In genomic region chr4:116077240-116078095, GRCm38 (mm10) we compare ENCODE assay signal across 9 mouse cellular contexts. TPM values are rescaled to one million over a fixed set of nuclear protein-coding genes. Genes with fewer than 3 reads are reported as not detected.
DNase-seq lines count a peak whose midpoint lies in the region; ATAC-seq and TF ChIP-seq lines count a peak whose summit lies in the region.
"Had no signal": no experiment of that assay in that cellular context is flagged by ENCODE, and none has a peak within 500 bp of the region (broad histone marks: within the 10 kb centered on the region; RNA-seq: fewer than 3 reads in every experiment).

No protein-coding gene starts in this region.

- H3ac ChIP-seq in C2C12 (ENCODE audit: control insufficient read depth, insufficient read length, low read depth): peak overlapping the region; percentile 92

- no peaks in the 10 kb centered on the region for H3K9me3 ChIP-seq in embryonic facial prominence, embryonic 15.5 days (replicated peaks)
- no peaks in the 10 kb centered on the region for H3K9me3 ChIP-seq in intestine, postnatal 0 days (ENCODE audit: control insufficient read depth)
- no peaks in the 10 kb centered on the region for H3K9me3 ChIP-seq in midbrain, postnatal 0 days (ENCODE audit: low read length)

- H3K36me3 ChIP-seq in C2C12 (ENCODE audit: control insufficient read depth, insufficient read depth): peaks cover 34% of the 10 kb centered on the region
- H3K36me3 ChIP-seq in embryonic facial prominence, embryonic 15.5 days: peaks cover 20% of the 10 kb centered on the region
- peaks cover 13% of the 10 kb centered on the region for H3K36me3 ChIP-seq in intestine, postnatal 0 days (ENCODE audit: control insufficient read depth, insufficient read depth)
- peaks cover 10% of the 10 kb centered on the region for H3K36me3 ChIP-seq in midbrain, postnatal 0 days (ENCODE audit: insufficient read depth, low read length)

- no peaks in the 10 kb centered on the region for H3K27me3 ChIP-seq in C2C12 (ENCODE audit: control insufficient read depth, insufficient read depth, insufficient read length)
- H3K27me3 ChIP-seq in embryonic facial prominence, embryonic 15.5 days: no peaks in the 10 kb centered on the region
- no peaks in the 10 kb centered on the region for H3K27me3 ChIP-seq in intestine, postnatal 0 days (replicated peaks; ENCODE audit: control insufficient read depth, insufficient read depth, low read length)
- no peaks in the 10 kb centered on the region for H3K27me3 ChIP-seq in midbrain, postnatal 0 days (ENCODE audit: insufficient read depth, low read length)
- H3K27me3 ChIP-seq: Patski had no signal

- peak overlapping the region; percentile 100 for H3K9ac ChIP-seq in embryonic facial prominence, embryonic 15.5 days
- H3K9ac ChIP-seq in intestine, postnatal 0 days (ENCODE audit: low read depth, low read length): peak overlapping the region; percentile 93
- peak overlapping the region; percentile 97 for H3K9ac ChIP-seq in midbrain, postnatal 0 days (replicated peaks; ENCODE audit: low read length, poor library complexity, severe bottlenecking)

- 54% methylated on average over 3 of the region's 3 CpGs for WGBS in embryonic facial prominence, embryonic 15.5 days
- WGBS in intestine, postnatal 0 days: 30% methylated on average over 3 of the region's 3 CpGs
- 63% methylated on average over 3 of the region's 3 CpGs for WGBS in midbrain, postnatal 0 days

- H3K4me2 ChIP-seq in embryonic facial prominence, embryonic 15.5 days (replicated peaks): peak overlapping the region; percentile 73
- peak overlapping the region; percentile 82 for H3K4me2 ChIP-seq in intestine, postnatal 0 days (replicated peaks; ENCODE audit: low read depth)
- peak overlapping the region; percentile 94 for H3K4me2 ChIP-seq in midbrain, postnatal 0 days (ENCODE audit: low read depth, low read length, poor library complexity, severe bottlenecking)

- no peak for ATAC-seq in embryonic facial prominence, embryonic 15.5 days (ENCODE audit: insufficient number of reproducible peaks, low FRiP score, low TSS enrichment, low read depth)
- ATAC-seq in intestine, postnatal 0 days: peak; percentile 14; the same call in 1 of the 2 replicates
- ATAC-seq in midbrain, postnatal 0 days (ENCODE audit: low FRiP score): no peak
- ATAC-seq in inflammation-experienced regulatory T-cells, adult 6 months: no peak

- peak overlapping the region; percentile 79 for H3K4me3 ChIP-seq in C2C12 (ENCODE audit: insufficient read depth, poor library complexity, severe bottlenecking)
- H3K4me3 ChIP-seq in embryonic facial prominence, embryonic 15.5 days (replicated peaks): peak overlapping the region; percentile 97
- H3K4me3 ChIP-seq in intestine, postnatal 0 days (ENCODE audit: low read depth, low read length): peak overlapping the region; percentile 87
- H3K4me3 ChIP-seq in midbrain, postnatal 0 days (ENCODE audit: low read depth, low read length): peak overlapping the region; percentile 99

- peaks cover 69% of the 10 kb centered on the region for H3K79me2 ChIP-seq in C2C12 (ENCODE audit: control insufficient read depth, insufficient read depth)

- DNase-seq in cerebellum, adult 9-11 months: peak; percentile 36
- no peak for DNase-seq in cerebellum, adult 8-10 months
- DNase-seq in midbrain, postnatal 0 days (ENCODE audit: low spot score): peak; percentile 5
- DNase-seq in urinary bladder, postnatal 25 days (ENCODE audit: low spot score): no peak

- H3K4me1 ChIP-seq in embryonic facial prominence, embryonic 15.5 days: peaks cover 28% of the 10 kb centered on the region
- H3K4me1 ChIP-seq in intestine, postnatal 0 days (replicated peaks; ENCODE audit: control insufficient read depth, insufficient read depth, low read length): peaks cover 4% of the 10 kb centered on the region
- peaks cover 22% of the 10 kb centered on the region for H3K4me1 ChIP-seq in midbrain, postnatal 0 days (ENCODE audit: insufficient read depth, low read length)

- peaks cover 55% of the 10 kb centered on the region for H3K79me3 ChIP-seq in C2C12 (ENCODE audit: low read depth)

- H3K27ac ChIP-seq in embryonic facial prominence, embryonic 15.5 days (replicated peaks): peak overlapping the region; percentile 98
- H3K27ac ChIP-seq in intestine, postnatal 0 days (ENCODE audit: low read depth, low read length): peak overlapping the region; percentile 100
- H3K27ac ChIP-seq in midbrain, postnatal 0 days (ENCODE audit: low read depth, low read length): peak overlapping the region; percentile 91; the same call in 1 of the 2 replicates

- TF ChIP-seq CTCF in C2C12 (IDR thresholded peaks at IDR 0.05; ENCODE audit: control insufficient read depth, insufficient read depth, insufficient read length): no peak
- peak; percentile 16; the same call in 1 of the 2 replicates for TF ChIP-seq CTCF in intestine, postnatal 0 days (IDR thresholded peaks at IDR 0.05; ENCODE audit: low read depth)
- TF ChIP-seq CTCF in midbrain, postnatal 0 days (IDR thresholded peaks at IDR 0.05): no peak

TF ChIP-seq in C2C12, 6 proteins besides CTCF, POLR2A, EP300 and RAD21:
- TF ChIP-seq CEBPB (IDR thresholded peaks at IDR 0.05; ENCODE audit: low read depth) (no peak), MAX (IDR thresholded peaks at IDR 0.05) (no peak), MYOG (IDR thresholded peaks at IDR 0.05; ENCODE audit: control insufficient read depth, extremely low read depth, insufficient read length) (no peak), USF1 (IDR thresholded peaks at IDR 0.05; ENCODE audit: low read depth) (no peak), MYOD1 (IDR thresholded peaks at IDR 0.05; ENCODE audit: control insufficient read depth, insufficient read length, low read depth) (no peak), FOSL1 (IDR thresholded peaks at IDR 0.05; ENCODE audit: insufficient read depth, low read length, poor library complexity, severe bottlenecking) (no peak)
TF ChIP-seq in C2C12: peak in this region for 0.

RNA-seq across cellular contexts. Expression of gene Lrrc41, which starts 2.4 kb away (rescaled TPM):
- 42.6 TPM for polyA plus RNA-seq in C2C12 (2012; fragmentation: generic; extraction: Trizol)
- polyA plus RNA-seq in embryonic facial prominence, embryonic 15.5 days (2015; fragmentation: Nextera tagmentation; extraction: Ambion mirVana): 79.5 and 81.6 TPM in 2 replicates
- 49.2 and 52.0 TPM in 2 replicates for polyA plus RNA-seq in intestine, postnatal 0 days (2015; fragmentation: Nextera tagmentation; extraction: Ambion mirVana)
- total RNA-seq in midbrain, postnatal 0 days (2014; rRNA removed): 103 and 129 TPM in 2 replicates
- polyA plus RNA-seq in midbrain, postnatal 0 days (2015; fragmentation: Nextera tagmentation; extraction: Ambion mirVana): 70.0 and 71.6 TPM in 2 replicates
- polyA plus RNA-seq in inflammation-experienced regulatory T-cells, adult 6 months (2017; shearing (Covaris generic)): 10 to 100 TPM; 16.5 to 19.0 (median 18.0) TPM

RNA-seq across cellular contexts. Expression of gene Uqcrh, which starts 2.6 kb away (rescaled TPM):
- 769 TPM for polyA plus RNA-seq in C2C12 (2012; fragmentation: generic; extraction: Trizol)
- 472 and 502 TPM in 2 replicates for polyA plus RNA-seq in embryonic facial prominence, embryonic 15.5 days (2015; fragmentation: Nextera tagmentation; extraction: Ambion mirVana)
- polyA plus RNA-seq in intestine, postnatal 0 days (2015; fragmentation: Nextera tagmentation; extraction: Ambion mirVana): 1,002 and 1,003 TPM in 2 replicates
- total RNA-seq in midbrain, postnatal 0 days (2014; rRNA removed): 247 and 307 TPM in 2 replicates
- 429 and 468 TPM in 2 replicates for polyA plus RNA-seq in midbrain, postnatal 0 days (2015; fragmentation: Nextera tagmentation; extraction: Ambion mirVana)
- 100 to 1,000 TPM; 803 to 910 (median 862) TPM for polyA plus RNA-seq in inflammation-experienced regulatory T-cells, adult 6 months (2017; shearing (Covaris generic))

RNA-seq across cellular contexts. Expression of gene Nsun4, which starts 23.8 kb away (rescaled TPM):
- polyA plus RNA-seq in C2C12 (2012; fragmentation: generic; extraction: Trizol): 12.0 TPM
- polyA plus RNA-seq in embryonic facial prominence, embryonic 15.5 days (2015; fragmentation: Nextera tagmentation; extraction: Ambion mirVana): 15.9 and 17.9 TPM in 2 replicates
- 34.5 and 37.5 TPM in 2 replicates for polyA plus RNA-seq in intestine, postnatal 0 days (2015; fragmentation: Nextera tagmentation; extraction: Ambion mirVana)
- 8.7 and 10.9 TPM in 2 replicates for total RNA-seq in midbrain, postnatal 0 days (2014; rRNA removed)
- polyA plus RNA-seq in midbrain, postnatal 0 days (2015; fragmentation: Nextera tagmentation; extraction: Ambion mirVana): 8.7 and 8.9 TPM in 2 replicates
- 10 to 100 TPM; 21.2 to 33.3 (median 29.9) TPM for polyA plus RNA-seq in inflammation-experienced regulatory T-cells, adult 6 months (2017; shearing (Covaris generic))

RNA-seq across cellular contexts. Expression of gene Rad54l, which starts 46.0 kb away (rescaled TPM):
- polyA plus RNA-seq in C2C12 (2012; fragmentation: generic; extraction: Trizol): 11.5 TPM
- polyA plus RNA-seq in embryonic facial prominence, embryonic 15.5 days (2015; fragmentation: Nextera tagmentation; extraction: Ambion mirVana): 21.8 and 23.6 TPM in 2 replicates
- polyA plus RNA-seq in intestine, postnatal 0 days (2015; fragmentation: Nextera tagmentation; extraction: Ambion mirVana): 5.2 and 6.5 TPM in 2 replicates
- total RNA-seq in midbrain, postnatal 0 days (2014; rRNA removed): 1.9 and 3.0 TPM in 2 replicates
- polyA plus RNA-seq in midbrain, postnatal 0 days (2015; fragmentation: Nextera tagmentation; extraction: Ambion mirVana): 2.4 and 2.5 TPM in 2 replicates
- 10 to 100 TPM in 1 of 3 experiments, 1 to 10 TPM in 2; 4.6 to 23.5 (median 5.7) TPM for polyA plus RNA-seq in inflammation-experienced regulatory T-cells, adult 6 months (2017; shearing (Covaris generic))

RNA-seq across cellular contexts. Expression of gene Pomgnt1, which starts 46.2 kb away (rescaled TPM):
- polyA plus RNA-seq in C2C12 (2012; fragmentation: generic; extraction: Trizol): 60.4 TPM
- polyA plus RNA-seq in embryonic facial prominence, embryonic 15.5 days (2015; fragmentation: Nextera tagmentation; extraction: Ambion mirVana): 61.5 and 65.2 TPM in 2 replicates
- polyA plus RNA-seq in intestine, postnatal 0 days (2015; fragmentation: Nextera tagmentation; extraction: Ambion mirVana): 18.1 and 18.2 TPM in 2 replicates
- 78.5 and 80.9 TPM in 2 replicates for total RNA-seq in midbrain, postnatal 0 days (2014; rRNA removed)
- polyA plus RNA-seq in midbrain, postnatal 0 days (2015; fragmentation: Nextera tagmentation; extraction: Ambion mirVana): 58.1 and 61.9 TPM in 2 replicates
- polyA plus RNA-seq in inflammation-experienced regulatory T-cells, adult 6 months (2017; shearing (Covaris generic)): 10 to 100 TPM in 1 of 3 experiments, 1 to 10 TPM in 2; 7.5 to 11.5 (median 7.7) TPM

Comparison
In these comparisons a context has a peak if more than half of its experiments do, and no peak if none do; other contexts are left out.
1. DNase-seq: peak in cerebellum, adult 9-11 months (single experiment) and midbrain, postnatal 0 days (single experiment); none in cerebellum, adult 8-10 months (single experiment) and urinary bladder, postnatal 25 days (single experiment).
2. Peak in every context shown above with its lines, with median percentiles within 50 percentile points of each other: H3K4me3 ChIP-seq, H3K27ac ChIP-seq, H3K4me2 ChIP-seq and H3K9ac ChIP-seq.